Mouse (Mus musculus): ENCODE data around the gene Tmprss11a. TPM values are rescaled to one million over a fixed set of nuclear protein-coding genes. Genes with fewer than 3 reads are reported as not detected.

Gene Tmprss11a
- polyA plus RNA-seq (2016; fragmentation: Nextera tagmentation; extraction: Ambion mirVana): not detected in 2 replicates

DNA sequence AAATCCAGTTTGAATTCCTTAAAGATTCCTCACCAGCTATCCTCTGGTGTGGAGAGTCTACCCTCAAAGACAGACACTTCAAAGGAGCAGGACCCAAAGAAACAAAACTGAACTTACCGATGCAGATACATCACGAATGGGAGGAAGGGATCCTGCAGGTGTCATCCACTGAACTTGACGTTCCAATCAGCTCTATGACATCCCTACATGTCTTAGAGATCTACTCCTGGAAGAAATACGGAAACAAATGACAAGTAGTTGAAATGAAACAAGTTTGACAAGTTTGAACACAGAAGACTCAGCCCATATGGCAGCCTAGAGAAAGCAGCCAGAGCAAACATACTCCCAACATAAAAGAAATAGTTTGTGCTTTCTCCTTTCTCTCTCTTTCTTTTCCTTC is at the start of gene Tmprss11a:
Gene Tmprss11a (minus strand): TSS at position 101 of the 400 bp plus-strand sequence.
- no peak for ATAC-seq (ENCODE audit: insufficient number of reproducible peaks, low FRiP score)
- H3K27ac ChIP-seq (ENCODE audit: poor library complexity, severe bottlenecking): no peak within 1 kb of the TSS
- no peak within 1 kb of the TSS for H3K4me2 ChIP-seq
- H3K4me1 ChIP-seq (replicated peaks): no peaks in the 10 kb centered on the region
- no peaks in the 10 kb centered on the region for H3K27me3 ChIP-seq (replicated peaks)
- H3K9ac ChIP-seq: no peak within 1 kb of the TSS
- 65% methylated on average over 4 of the region's 4 CpGs for WGBS
- H3K9me3 ChIP-seq (replicated peaks): no peaks in the 10 kb centered on the region
- H3K36me3 ChIP-seq: no peaks in the 10 kb centered on the region
- no peak within 1 kb of the TSS for H3K4me3 ChIP-seq

DNA sequence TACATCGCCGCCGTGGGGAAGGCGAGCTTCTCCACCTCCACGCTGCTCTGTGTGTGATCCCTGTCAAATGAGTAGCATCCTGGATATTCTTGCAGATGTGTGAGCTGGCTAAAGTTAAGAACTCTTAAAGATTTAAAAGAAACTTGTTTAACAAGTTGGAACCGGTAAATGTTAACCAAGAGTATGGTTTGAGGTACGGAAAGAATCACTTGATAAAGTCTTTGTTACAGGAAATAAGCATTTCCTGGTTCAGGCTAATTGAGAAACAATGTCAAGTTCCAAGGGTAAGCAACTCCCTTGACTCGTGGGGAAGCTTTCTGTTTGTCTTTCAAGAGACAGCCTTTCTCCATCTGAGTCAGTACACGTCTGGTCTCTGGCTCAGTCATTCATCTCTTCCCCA is 49.7 kb upstream of the Tmprss11a start, which contains the start of gene Tmprss11g:
Gene Tmprss11g (minus strand): TSS at position 101 of the 400 bp plus-strand sequence.
- no peak for ATAC-seq (ENCODE audit: insufficient number of reproducible peaks, low FRiP score)
- Histone ChIP-seq H3K4me2 (no peak within 1 kb of the TSS), H3K4me1 (replicated peaks) (no peaks in the 10 kb centered on the region), H3K27ac (ENCODE audit: poor library complexity, severe bottlenecking) (no peak within 1 kb of the TSS), H3K9ac (no peak within 1 kb of the TSS), H3K27me3 (replicated peaks) (no peaks in the 10 kb centered on the region), H3K4me3 (no peak within 1 kb of the TSS), H3K36me3 (no peaks in the 10 kb centered on the region), H3K9me3 (replicated peaks) (no peaks in the 10 kb centered on the region)
- 68% methylated on average over 9 of the region's 9 CpGs for WGBS

DNA sequence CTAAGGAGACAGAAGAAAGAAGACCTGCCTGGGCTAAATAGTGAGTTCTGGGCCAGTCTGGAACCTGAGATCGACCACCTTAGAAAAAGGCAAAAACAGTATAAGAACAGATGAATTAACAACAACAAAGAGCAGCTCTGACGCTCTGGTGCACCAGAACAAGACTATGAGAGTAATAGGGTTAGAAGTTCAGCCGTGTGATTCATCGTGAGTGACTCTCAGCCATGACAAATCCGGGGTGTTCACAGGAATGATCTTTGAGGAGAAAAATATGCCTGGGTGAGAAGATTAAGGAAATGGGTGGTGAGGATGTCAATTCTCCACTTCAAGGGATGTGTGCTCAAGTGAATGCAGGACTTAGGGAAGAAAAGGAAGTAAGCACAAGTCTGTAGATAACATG is 42.7 kb upstream of the Tmprss11a start:
- ATAC-seq (ENCODE audit: insufficient number of reproducible peaks, low FRiP score): no peak
- Histone ChIP-seq H3K4me2 (no peak overlapping the region), H3K27me3 (replicated peaks) (no peaks in the 10 kb centered on the region), H3K9ac (no peak overlapping the region), H3K27ac (ENCODE audit: poor library complexity, severe bottlenecking) (no peak overlapping the region), H3K4me1 (replicated peaks) (no peaks in the 10 kb centered on the region), H3K4me3 (no peak overlapping the region), H3K9me3 (replicated peaks) (no peaks in the 10 kb centered on the region), H3K36me3 (no peaks in the 10 kb centered on the region)
- 71% methylated on average over 5 of the region's 5 CpGs for WGBS

DNA sequence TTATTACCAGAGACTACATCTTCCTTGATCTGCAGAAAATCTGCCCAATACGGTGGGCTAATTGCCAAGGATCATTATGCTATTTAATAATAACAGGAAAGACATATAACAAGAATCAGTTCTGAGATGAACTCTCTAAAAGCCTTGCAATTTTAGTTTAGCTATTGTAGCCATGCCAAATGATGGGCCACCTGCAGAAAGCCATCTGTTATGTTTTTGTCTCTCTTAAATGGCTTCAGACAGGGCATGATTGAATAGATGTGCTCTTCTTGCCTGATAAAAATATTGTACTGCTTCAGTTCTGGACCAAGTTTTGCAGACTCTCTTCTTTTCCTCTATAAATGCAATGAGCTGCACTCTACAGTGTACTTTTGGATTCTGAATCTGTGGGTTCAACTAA is 24.7 kb upstream of the Tmprss11a start:
- no peaks in the 10 kb centered on the region for H3K9me3 ChIP-seq (replicated peaks)
- H3K4me3 ChIP-seq: no peak overlapping the region
- no peak overlapping the region for H3K9ac ChIP-seq
- no peak overlapping the region for H3K27ac ChIP-seq (ENCODE audit: poor library complexity, severe bottlenecking)
- no peaks in the 10 kb centered on the region for H3K4me1 ChIP-seq (replicated peaks)
- no peaks in the 10 kb centered on the region for H3K27me3 ChIP-seq (replicated peaks)
- 75% methylated on average over 1 of the region's 1 CpGs for WGBS
- H3K4me2 ChIP-seq: no peak overlapping the region
- H3K36me3 ChIP-seq: no peaks in the 10 kb centered on the region
- ATAC-seq (ENCODE audit: insufficient number of reproducible peaks, low FRiP score): no peak

DNA sequence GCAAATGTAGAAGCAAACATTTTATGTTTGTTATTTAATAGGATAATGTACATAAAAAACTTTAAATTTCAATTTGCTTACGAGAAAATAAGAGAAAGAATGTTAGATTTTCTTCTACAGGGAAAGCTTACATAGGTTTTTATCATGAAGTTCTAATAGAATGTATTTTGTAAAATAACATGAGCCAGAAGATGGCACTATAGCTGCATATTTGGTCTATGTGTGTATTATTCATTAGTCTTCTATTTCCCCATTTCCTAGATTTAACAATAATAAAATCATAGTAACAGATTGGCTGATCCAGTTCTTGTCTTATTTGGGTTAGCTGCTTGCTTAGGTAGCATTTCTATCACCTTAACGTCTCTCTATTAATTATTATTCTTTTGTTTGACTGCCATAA is 13.8 kb upstream of the Tmprss11a start:
- Histone ChIP-seq H3K36me3 (no peaks in the 10 kb centered on the region), H3K9ac (no peak overlapping the region), H3K4me3 (no peak overlapping the region), H3K9me3 (replicated peaks) (no peaks in the 10 kb centered on the region), H3K4me2 (no peak overlapping the region), H3K4me1 (replicated peaks) (no peaks in the 10 kb centered on the region), H3K27me3 (replicated peaks) (no peaks in the 10 kb centered on the region), H3K27ac (ENCODE audit: poor library complexity, severe bottlenecking) (no peak overlapping the region)
- 58% methylated on average over 2 of the region's 2 CpGs for WGBS
- no peak for ATAC-seq (ENCODE audit: insufficient number of reproducible peaks, low FRiP score)

DNA sequence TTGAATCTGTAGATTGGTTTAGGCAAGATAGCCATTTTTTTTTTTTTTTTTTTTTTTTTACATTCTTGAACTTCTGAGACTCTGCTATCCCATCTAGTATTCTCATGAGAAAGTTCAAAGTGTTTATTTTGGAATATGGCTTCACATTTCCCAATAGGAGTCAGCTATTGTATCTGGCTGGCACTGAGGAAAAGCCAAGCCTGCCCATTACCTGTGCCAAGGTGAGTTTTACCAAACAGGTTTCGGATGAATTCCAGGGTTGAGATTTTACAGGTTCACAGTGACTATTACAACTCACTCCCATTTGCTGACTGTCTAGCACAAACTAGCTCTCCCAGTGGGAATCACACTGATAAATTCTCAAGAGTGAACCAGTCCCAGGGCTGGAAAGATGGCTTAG is 13.2 kb upstream of the Tmprss11a start:
- H3K9ac ChIP-seq: no peak overlapping the region

DNA sequence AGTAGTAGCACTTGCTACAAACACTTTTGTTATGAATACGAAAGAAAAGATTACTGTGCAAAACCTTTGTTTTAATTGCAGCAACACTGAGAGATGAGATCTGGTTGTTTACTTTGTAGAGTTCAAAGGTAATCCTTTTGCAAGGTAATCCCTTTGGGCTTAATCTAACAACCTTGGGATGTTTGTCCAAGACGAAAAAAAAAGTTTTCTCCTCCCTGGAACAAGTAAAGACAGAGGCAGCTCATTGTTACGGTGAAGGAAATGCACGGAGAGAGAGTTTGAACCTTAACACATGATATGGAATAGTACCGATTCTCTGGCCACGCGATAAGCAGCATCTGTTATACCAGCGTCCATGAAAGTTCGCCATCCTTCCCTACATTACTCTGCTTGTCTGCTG is 5.1 kb upstream of the Tmprss11a start:
- H3K9ac ChIP-seq: no peak overlapping the region
- H3K4me3 ChIP-seq: no peak overlapping the region
- H3K4me1 ChIP-seq (replicated peaks): no peaks in the 10 kb centered on the region
- 77% methylated on average over 9 of the region's 9 CpGs for WGBS
- no peaks in the 10 kb centered on the region for H3K36me3 ChIP-seq
- no peaks in the 10 kb centered on the region for H3K9me3 ChIP-seq (replicated peaks)
- H3K4me2 ChIP-seq: no peak overlapping the region
- no peaks in the 10 kb centered on the region for H3K27me3 ChIP-seq (replicated peaks)
- no peak for ATAC-seq (ENCODE audit: insufficient number of reproducible peaks, low FRiP score)
- H3K27ac ChIP-seq (ENCODE audit: poor library complexity, severe bottlenecking): no peak overlapping the region

More for the DNA sequence above, 13.2 kb upstream of the Tmprss11a start:
- Histone ChIP-seq H3K4me1 (replicated peaks) (no peaks in the 10 kb centered on the region), H3K4me2 (no peak overlapping the region), H3K27ac (ENCODE audit: poor library complexity, severe bottlenecking) (no peak overlapping the region), H3K27me3 (replicated peaks) (no peaks in the 10 kb centered on the region), H3K9me3 (replicated peaks) (no peaks in the 10 kb centered on the region), H3K4me3 (no peak overlapping the region), H3K36me3 (no peaks in the 10 kb centered on the region)
- ATAC-seq (ENCODE audit: insufficient number of reproducible peaks, low FRiP score): no peak
- WGBS: 71% methylated on average over 1 of the region's 1 CpGs

DNA sequence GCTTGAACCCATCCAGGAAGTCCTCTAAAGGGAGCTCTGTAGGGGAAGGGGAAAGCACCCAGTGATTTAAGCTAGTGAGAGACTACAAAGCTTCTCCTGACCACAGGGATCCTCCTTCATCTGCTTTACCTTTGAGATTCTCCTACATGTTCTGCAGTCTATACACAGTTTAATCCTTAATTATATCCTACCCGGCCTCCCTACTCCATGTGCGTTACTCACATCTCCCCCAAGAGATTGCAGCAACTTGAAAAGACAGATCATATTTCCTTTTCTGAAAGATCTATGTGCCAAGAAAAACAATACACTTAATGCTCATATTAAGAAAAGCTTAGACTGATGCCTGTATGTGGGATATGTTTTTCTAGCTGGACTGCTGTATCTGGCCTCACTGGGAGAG is 29.5 kb downstream of the Tmprss11a start:
- no peak overlapping the region for H3K4me2 ChIP-seq
- H3K27me3 ChIP-seq (replicated peaks): no peaks in the 10 kb centered on the region
- no peaks in the 10 kb centered on the region for H3K4me1 ChIP-seq (replicated peaks)
- no peak for ATAC-seq (ENCODE audit: insufficient number of reproducible peaks, low FRiP score)
- H3K36me3 ChIP-seq: no peaks in the 10 kb centered on the region
- no peak overlapping the region for H3K4me3 ChIP-seq
- 56% methylated on average over 2 of the region's 2 CpGs for WGBS
- no peaks in the 10 kb centered on the region for H3K9me3 ChIP-seq (replicated peaks)
- H3K9ac ChIP-seq: no peak overlapping the region
- no peak overlapping the region for H3K27ac ChIP-seq (ENCODE audit: poor library complexity, severe bottlenecking)

DNA sequence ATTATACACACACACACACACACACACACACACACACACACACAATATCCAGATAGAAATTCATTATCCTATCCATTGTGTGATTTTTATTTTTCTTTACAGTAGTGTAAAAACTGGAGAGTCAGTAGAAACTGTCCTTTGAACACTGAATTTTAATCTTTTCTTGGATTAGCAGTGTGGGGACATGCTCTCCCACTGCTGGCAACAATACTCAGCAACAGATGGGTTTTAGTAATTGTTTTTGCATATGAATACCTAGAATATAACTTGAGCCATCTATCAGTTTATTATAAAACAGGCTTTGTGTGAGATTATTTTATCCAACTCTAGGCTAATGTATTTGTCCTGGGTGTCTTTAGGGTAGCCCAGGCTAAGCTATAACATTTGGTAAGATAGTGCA is 30.2 kb downstream of the Tmprss11a start:
- Histone ChIP-seq H3K36me3 (no peaks in the 10 kb centered on the region), H3K27ac (ENCODE audit: poor library complexity, severe bottlenecking) (no peak overlapping the region), H3K4me1 (replicated peaks) (no peaks in the 10 kb centered on the region), H3K27me3 (replicated peaks) (no peaks in the 10 kb centered on the region), H3K4me2 (no peak overlapping the region), H3K9me3 (replicated peaks) (no peaks in the 10 kb centered on the region), H3K9ac (no peak overlapping the region), H3K4me3 (no peak overlapping the region)
- ATAC-seq (ENCODE audit: insufficient number of reproducible peaks, low FRiP score): no peak

DNA sequence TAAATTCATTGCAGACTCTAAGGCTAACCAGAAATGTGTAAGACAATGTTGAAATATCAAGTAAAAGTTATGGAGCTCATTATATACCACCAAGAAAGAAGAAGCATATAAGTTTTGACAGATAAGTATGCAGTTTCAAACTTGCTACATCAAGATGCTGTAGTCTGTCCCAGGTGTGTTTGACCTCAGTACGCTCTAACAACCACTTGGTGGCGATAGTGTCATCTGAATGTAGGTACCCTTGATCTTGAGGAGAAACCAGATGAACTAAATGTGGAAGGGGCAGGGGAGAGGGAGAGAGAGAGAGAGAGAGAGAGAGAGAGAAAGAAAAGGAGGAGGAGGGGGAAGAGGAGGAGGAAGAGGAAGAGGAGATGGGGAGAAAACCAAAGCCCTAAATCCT is 36.1 kb downstream of the Tmprss11a start:
- Histone ChIP-seq H3K4me1 (replicated peaks) (no peaks in the 10 kb centered on the region), H3K27ac (ENCODE audit: poor library complexity, severe bottlenecking) (no peak overlapping the region), H3K4me3 (no peak overlapping the region), H3K9ac (no peak overlapping the region), H3K27me3 (replicated peaks) (no peaks in the 10 kb centered on the region), H3K4me2 (no peak overlapping the region), H3K36me3 (no peaks in the 10 kb centered on the region), H3K9me3 (replicated peaks) (no peaks in the 10 kb centered on the region)
- WGBS: 1% methylated on average over 2 of the region's 2 CpGs
- no peak for ATAC-seq (ENCODE audit: insufficient number of reproducible peaks, low FRiP score)

DNA sequence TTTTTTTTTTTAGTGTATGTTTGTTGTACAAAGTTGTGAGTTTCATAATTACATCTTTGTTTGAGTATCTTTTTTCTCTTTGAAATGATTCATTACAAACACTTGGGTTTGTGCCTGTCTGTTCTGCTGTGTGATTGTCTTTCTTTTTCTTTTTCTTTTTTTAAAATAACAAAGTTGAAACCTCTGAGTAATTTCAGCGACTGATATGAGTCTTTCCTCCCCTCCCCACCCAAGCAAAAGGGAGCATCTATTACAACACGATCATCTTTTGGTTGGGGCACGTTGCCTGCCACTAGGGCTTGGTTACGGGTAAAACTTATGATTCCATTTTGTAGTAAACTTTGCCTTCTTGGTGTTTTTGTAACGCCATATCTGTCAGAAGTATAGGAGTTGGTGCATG is 37.7 kb downstream of the Tmprss11a start:
- H3K9me3 ChIP-seq (replicated peaks): no peaks in the 10 kb centered on the region
- WGBS: 66% methylated on average over 5 of the region's 5 CpGs
- no peak overlapping the region for H3K4me2 ChIP-seq
- H3K9ac ChIP-seq: no peak overlapping the region
- no peak for ATAC-seq (ENCODE audit: insufficient number of reproducible peaks, low FRiP score)
- no peaks in the 10 kb centered on the region for H3K4me1 ChIP-seq (replicated peaks)
- no peaks in the 10 kb centered on the region for H3K36me3 ChIP-seq
- no peak overlapping the region for H3K4me3 ChIP-seq
- H3K27ac ChIP-seq (ENCODE audit: poor library complexity, severe bottlenecking): no peak overlapping the region
- H3K27me3 ChIP-seq (replicated peaks): no peaks in the 10 kb centered on the region

DNA sequence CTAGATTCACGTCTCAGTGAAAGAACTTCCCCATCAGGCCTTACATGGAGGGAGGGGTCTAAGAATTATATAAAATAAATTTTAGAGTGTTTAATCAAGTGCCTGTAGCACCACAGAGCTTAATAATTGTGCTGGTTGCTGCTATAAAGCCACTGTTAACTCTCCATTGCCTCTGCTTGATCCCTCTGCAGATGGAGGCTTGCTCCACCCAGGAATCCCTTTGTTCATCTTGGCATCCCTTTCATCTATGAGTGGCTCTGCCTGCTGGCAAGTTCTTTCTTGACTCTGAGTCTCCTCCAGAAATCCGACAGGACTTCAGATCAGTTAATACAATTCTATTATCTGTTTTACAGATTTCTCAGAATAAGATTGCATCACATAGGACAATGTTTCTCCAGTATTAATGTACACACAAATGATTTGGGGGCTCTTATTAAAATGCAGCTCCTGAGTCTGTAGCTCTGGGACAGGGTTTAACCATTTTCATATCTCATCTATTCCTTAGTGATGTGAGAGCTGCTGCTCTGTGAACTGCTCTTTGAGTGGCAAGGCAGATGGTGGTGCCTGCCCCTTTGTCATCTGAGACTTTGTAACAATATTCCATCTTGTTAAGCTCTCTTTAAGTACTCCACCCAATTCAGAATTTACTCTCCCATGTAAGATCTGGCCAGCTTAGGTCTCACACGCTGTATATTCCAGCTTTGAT is 47.3 kb downstream of the Tmprss11a start:
- 61% methylated on average over 3 of the region's 3 CpGs for WGBS

More for the DNA sequence above, 47.3 kb downstream of the Tmprss11a start:
- H3K4me1 ChIP-seq (replicated peaks): no peaks in the 10 kb centered on the region
- no peak overlapping the region for H3K4me3 ChIP-seq
- no peak overlapping the region for H3K4me2 ChIP-seq
- no peaks in the 10 kb centered on the region for H3K9me3 ChIP-seq (replicated peaks)
- no peaks in the 10 kb centered on the region for H3K36me3 ChIP-seq
- no peak overlapping the region for H3K9ac ChIP-seq
- no peak overlapping the region for H3K27ac ChIP-seq (ENCODE audit: poor library complexity, severe bottlenecking)
- no peaks in the 10 kb centered on the region for H3K27me3 ChIP-seq (replicated peaks)
- ATAC-seq (ENCODE audit: insufficient number of reproducible peaks, low FRiP score): no peak

Data from heart, embryonic 12.5 days (tissue).